20 mouse cellular contexts compared by ENCODE assay signal in the genomic region with DNA sequence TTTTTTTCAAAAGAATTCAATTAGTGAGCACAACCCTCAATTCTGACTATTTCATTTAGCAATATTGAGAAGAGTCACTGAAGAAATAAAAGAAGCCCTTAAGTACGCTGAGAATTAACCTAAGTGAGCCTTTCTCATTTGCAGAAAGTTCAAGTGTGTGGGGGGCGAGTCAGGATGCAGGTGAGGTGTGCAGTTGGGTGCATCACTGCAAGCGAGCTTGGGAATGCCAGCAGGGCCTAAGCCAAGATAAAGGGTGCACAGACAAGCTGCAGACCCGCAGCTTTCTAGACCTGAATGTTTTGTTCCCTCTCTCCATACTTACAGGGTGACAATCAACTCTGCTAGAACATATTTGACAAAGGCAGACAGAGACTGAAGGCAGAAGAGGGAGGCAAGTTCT.
DNase-seq lines count a peak whose midpoint lies in the region; ATAC-seq lines count a peak whose summit lies in the region.
"Had no signal": no experiment of that assay in that cellular context is flagged by ENCODE, and none has a peak within 500 bp of the region (broad histone marks: within the 10 kb centered on the region; RNA-seq: fewer than 3 reads in every experiment).

No protein-coding gene starts in this region.

- H3K79me2 ChIP-seq in macrophage (ENCODE audit: inconsistent target) = peaks cover 98% of the 10 kb centered on the region

- peaks cover 70% of the 10 kb centered on the region for H3K36me3 ChIP-seq in megakaryocyte, embryonic 14.5 days (replicated peaks; ENCODE audit: low read length)
- H3K36me3 ChIP-seq in liver, embryonic 11.5 days (ENCODE audit: control insufficient read depth, insufficient read depth, low read length) = no peaks in the 10 kb centered on the region
- H3K36me3 ChIP-seq in macrophage (ENCODE audit: inconsistent target) = peaks cover 12% of the 10 kb centered on the region; the same call in 1 of the 2 replicates
- H3K36me3 ChIP-seq: hindbrain, embryonic 10.5 days; limb, embryonic 15.5 days; midbrain, embryonic 12.5 days; stomach, embryonic 15.5 days had no signal

- H3K9ac ChIP-seq in liver, embryonic 11.5 days (ENCODE audit: low read depth, low read length) = 0 out of 2 replicates have a peak overlapping the region, but pooled peaks have one; percentile 1
- H3K9ac ChIP-seq: limb, embryonic 15.5 days; midbrain, embryonic 12.5 days; stomach, embryonic 15.5 days had no signal

- peak overlapping the region; percentile 59 for H3K27ac ChIP-seq in liver, embryonic 11.5 days (ENCODE audit: low read depth, low read length)
- peak overlapping the region; percentile 77 for H3K27ac ChIP-seq in macrophage
- H3K27ac ChIP-seq: hindbrain, embryonic 10.5 days; limb, embryonic 15.5 days; midbrain, embryonic 12.5 days; stomach, embryonic 15.5 days had no signal

- H3K9me3 ChIP-seq in megakaryocyte, embryonic 14.5 days = no peaks in the 10 kb centered on the region
- H3K9me3 ChIP-seq in liver, embryonic 11.5 days (ENCODE audit: control insufficient read depth, low read length) = no peaks in the 10 kb centered on the region
- H3K9me3 ChIP-seq: hindbrain, embryonic 10.5 days; limb, embryonic 15.5 days; midbrain, embryonic 12.5 days; stomach, embryonic 15.5 days had no signal

- H3K4me3 ChIP-seq in megakaryocyte, embryonic 14.5 days (replicated peaks) = peak overlapping the region; percentile 89
- peak overlapping the region; percentile 8; the same call in 1 of the 2 replicates for H3K4me3 ChIP-seq in liver, embryonic 11.5 days (ENCODE audit: low read depth, low read length)
- no peak overlapping the region for H3K4me3 ChIP-seq in macrophage (ENCODE audit: inconsistent target)
- H3K4me3 ChIP-seq: hindbrain, embryonic 10.5 days; limb, embryonic 15.5 days; midbrain, embryonic 12.5 days; stomach, embryonic 15.5 days had no signal

- peak overlapping the region; percentile 39 for H3K4me2 ChIP-seq in liver, embryonic 11.5 days
- H3K4me2 ChIP-seq: limb, embryonic 15.5 days; midbrain, embryonic 12.5 days; stomach, embryonic 15.5 days had no signal

- DNase-seq in liver, embryonic 11.5 days (ENCODE audit: low spot score) = no peak
- DNase-seq in thymus, postnatal 36 days = peak; percentile 46 to 63
- no peak for DNase-seq in urinary bladder, adult 18-20 months (ENCODE audit: low spot score in 2 of 2)
- no peak for DNase-seq in right cerebral cortex, adult 2 months (ENCODE audit: low spot score in 2 of 2)
- no peak for DNase-seq in spleen, postnatal 10 days (ENCODE audit: low spot score in 2 of 2)
- DNase-seq: adrenal gland, postnatal 25 days; cerebellum, adult 9-10 months; gastrocnemius, postnatal 36 days; kidney, adult 9 months; kidney, postnatal 36 days; lung, postnatal 14 days; retina, postnatal 1 day had no signal

- no peak for ATAC-seq in megakaryocyte, adult 5-6 weeks (ENCODE audit: poor library complexity, severe bottlenecking)
- ATAC-seq in liver, embryonic 11.5 days (replicated peaks; ENCODE audit: low FRiP score) = no peak
- ATAC-seq: forebrain, embryonic 14.5 days had no signal

- H3K27me3 ChIP-seq in megakaryocyte, embryonic 14.5 days (replicated peaks) = no peaks in the 10 kb centered on the region
- H3K27me3 ChIP-seq in liver, embryonic 11.5 days (replicated peaks; ENCODE audit: control insufficient read depth, insufficient read depth, low read length) = no peaks in the 10 kb centered on the region
- H3K27me3 ChIP-seq: limb, embryonic 15.5 days; midbrain, embryonic 12.5 days; stomach, embryonic 15.5 days had no signal

- peaks cover 99% of the 10 kb centered on the region for H3K4me1 ChIP-seq in megakaryocyte, embryonic 14.5 days
- H3K4me1 ChIP-seq in liver, embryonic 11.5 days (replicated peaks; ENCODE audit: control insufficient read depth, insufficient read depth, low read length) = peaks cover 27% of the 10 kb centered on the region

- WGBS in liver, embryonic 11.5 days = 70% methylated on average over 4 of the region's 4 CpGs
- WGBS in macrophage (ENCODE audit: missing documents) = 67% methylated on average over 4 of the region's 4 CpGs

Comparison
In these comparisons a context has a peak if more than half of its experiments do, and no peak if none do; other contexts are left out.
1. DNase-seq: peak in thymus, postnatal 36 days (2 of 2); none in liver, embryonic 11.5 days (single experiment), urinary bladder, adult 18-20 months (0 of 2), right cerebral cortex, adult 2 months (0 of 2) and spleen, postnatal 10 days (0 of 2).